Comparison of ENCODE assay signal across 8 mouse cellular contexts in genomic region chr5:53212782-53213710, GRCm38 (mm10). TPM values are rescaled to one million over a fixed set of nuclear protein-coding genes. Genes with fewer than 3 reads are reported as not detected.
DNase-seq lines count a peak whose midpoint lies in the region; ATAC-seq and TF ChIP-seq lines count a peak whose summit lies in the region.

No protein-coding gene starts in this region.

- TF ChIP-seq EP300 in liver, embryonic 14.5 days (IDR thresholded peaks at IDR 0.05; ENCODE audit: low read depth): no peak

- no peak for ATAC-seq in embryonic facial prominence, embryonic 12.5 days (ENCODE audit: insufficient number of reproducible peaks, insufficient read depth, low FRiP score, low TSS enrichment)
- ATAC-seq in hindbrain, embryonic 12.5 days (ENCODE audit: low FRiP score): peak; percentile 60
- ATAC-seq in liver, embryonic 14.5 days (ENCODE audit: insufficient read depth): no peak
- ATAC-seq in neural tube, embryonic 14.5 days (ENCODE audit: low read depth): peak; percentile 55
- no peak for ATAC-seq in frontal cortex, adult (ENCODE audit: low TSS enrichment)

- WGBS in embryonic facial prominence, embryonic 12.5 days: under 1% methylated on average over 61 of the region's 99 CpGs
- under 1% methylated on average over 41 of the region's 99 CpGs for WGBS in hindbrain, embryonic 12.5 days
- 2% methylated on average over 63 of the region's 99 CpGs for WGBS in liver, embryonic 14.5 days (ENCODE audit: insufficient replicate concordance)
- under 1% methylated on average over 47 of the region's 99 CpGs for WGBS in neural tube, embryonic 14.5 days

- no peak overlapping the region for H3K27ac ChIP-seq in embryonic facial prominence, embryonic 12.5 days
- H3K27ac ChIP-seq in hindbrain, embryonic 12.5 days: peak overlapping the region; percentile 68
- H3K27ac ChIP-seq in liver, embryonic 14.5 days: no peak overlapping the region
- peak overlapping the region; percentile 57; the same call in 1 of the 2 replicates for H3K27ac ChIP-seq in neural tube, embryonic 14.5 days (ENCODE audit: low read depth, low read length)

- peaks cover 8% of the 10 kb centered on the region; the same call in 1 of the 2 replicates for H3K4me1 ChIP-seq in embryonic facial prominence, embryonic 12.5 days
- peaks cover 20% of the 10 kb centered on the region for H3K4me1 ChIP-seq in hindbrain, embryonic 12.5 days
- no peaks in the 10 kb centered on the region for H3K4me1 ChIP-seq in liver, embryonic 14.5 days (replicated peaks; ENCODE audit: control insufficient read depth in 2 of 2, insufficient read depth in 2 of 2, low read length in 1 of 2)
- H3K4me1 ChIP-seq in neural tube, embryonic 14.5 days (ENCODE audit: control insufficient read depth, insufficient read depth, low read length): no peaks in the 10 kb centered on the region

- H3K4me3 ChIP-seq in embryonic facial prominence, embryonic 12.5 days: peak overlapping the region; percentile 64
- H3K4me3 ChIP-seq in hindbrain, embryonic 12.5 days: peak overlapping the region; percentile 70
- H3K4me3 ChIP-seq in liver, embryonic 14.5 days (ENCODE audit: insufficient read depth in 1 of 2, low read depth in 2 of 2, low read length in 2 of 2): peak overlapping the region in 1 of 2 experiments; percentile 47; a peak in 2 of 4 replicates
- peak overlapping the region; percentile 65 for H3K4me3 ChIP-seq in neural tube, embryonic 14.5 days (ENCODE audit: low read depth, low read length)

- no peaks in the 10 kb centered on the region for H3K36me3 ChIP-seq in embryonic facial prominence, embryonic 12.5 days
- H3K36me3 ChIP-seq in hindbrain, embryonic 12.5 days: no peaks in the 10 kb centered on the region
- no peaks in the 10 kb centered on the region for H3K36me3 ChIP-seq in liver, embryonic 14.5 days (replicated peaks; ENCODE audit: control insufficient read depth, insufficient read depth, low read depth)
- H3K36me3 ChIP-seq in neural tube, embryonic 14.5 days (ENCODE audit: control insufficient read depth, insufficient read depth, low read length): no peaks in the 10 kb centered on the region

- peaks cover 50% of the 10 kb centered on the region for H3K27me3 ChIP-seq in embryonic facial prominence, embryonic 12.5 days
- H3K27me3 ChIP-seq in hindbrain, embryonic 12.5 days: peaks cover 27% of the 10 kb centered on the region
- peaks cover 39% of the 10 kb centered on the region for H3K27me3 ChIP-seq in liver, embryonic 14.5 days (ENCODE audit: control insufficient read depth, insufficient read depth, low read length)
- no peaks in the 10 kb centered on the region; the same call in 1 of the 2 replicates for H3K27me3 ChIP-seq in neural tube, embryonic 14.5 days (ENCODE audit: control insufficient read depth, insufficient read depth, low read length)

- peak overlapping the region; percentile 70 for H3K9ac ChIP-seq in embryonic facial prominence, embryonic 12.5 days
- peak overlapping the region; percentile 75 for H3K9ac ChIP-seq in hindbrain, embryonic 12.5 days
- H3K9ac ChIP-seq in liver, embryonic 14.5 days (replicated peaks): no peak overlapping the region
- H3K9ac ChIP-seq in neural tube, embryonic 14.5 days (replicated peaks; ENCODE audit: low read depth, low read length): peak overlapping the region; percentile 72

- no peaks in the 10 kb centered on the region for H3K9me3 ChIP-seq in embryonic facial prominence, embryonic 12.5 days
- 0 out of 2 replicates have a peak, but pooled peaks cover 3% of the 10 kb centered on the region for H3K9me3 ChIP-seq in hindbrain, embryonic 12.5 days (replicated peaks)
- H3K9me3 ChIP-seq in liver, embryonic 14.5 days (ENCODE audit: control insufficient read depth, low read length): no peaks in the 10 kb centered on the region
- no peaks in the 10 kb centered on the region for H3K9me3 ChIP-seq in neural tube, embryonic 14.5 days (ENCODE audit: control insufficient read depth, low read length)

- peak; percentile 45 for DNase-seq in kidney, adult 18-20 months
- no peak for DNase-seq in kidney, adult 9 months
- DNase-seq in adrenal gland, postnatal 10 days: peak; percentile 65
- no peak for DNase-seq in liver, embryonic 14.5 days (ENCODE audit: low read depth in 3 of 3, low spot score in 3 of 3)

- no peak for TF ChIP-seq CTCF in liver, embryonic 14.5 days (IDR thresholded peaks at IDR 0.05; ENCODE audit: low read depth)

- peak overlapping the region; percentile 100 for H3K4me2 ChIP-seq in embryonic facial prominence, embryonic 12.5 days (replicated peaks)
- H3K4me2 ChIP-seq in hindbrain, embryonic 12.5 days (replicated peaks): peak overlapping the region; percentile 98
- peak overlapping the region; percentile 53 for H3K4me2 ChIP-seq in liver, embryonic 14.5 days (ENCODE audit: low read depth)
- peak overlapping the region; percentile 98 for H3K4me2 ChIP-seq in neural tube, embryonic 14.5 days (ENCODE audit: low read depth, low read length)

RNA-seq across cellular contexts. Expression of gene Sel1l3, which starts 0.7 kb away (rescaled TPM):
- total RNA-seq in adrenal gland, postnatal 10 days (2021): 10 to 100 TPM in 1 of 2 experiments, 1 to 10 TPM in 1; 5.1 to 11.2 TPM
- 2.8 and 3.0 TPM in 2 replicates for polyA plus RNA-seq in embryonic facial prominence, embryonic 12.5 days (2016; fragmentation: Nextera tagmentation; extraction: Ambion mirVana)
- polyA plus RNA-seq in hindbrain, embryonic 12.5 days (2016; fragmentation: Nextera tagmentation; extraction: Ambion mirVana): 4.8 and 5.1 TPM in 2 replicates
- 0.03 and 0.05 TPM in 2 replicates for polyA plus RNA-seq in liver, embryonic 14.5 days (2012; rRNA removed)
- polyA plus RNA-seq in liver, embryonic 14.5 days (2014; fragmentation: Nextera tagmentation; extraction: Ambion mirVana): 0.10 TPM in 1 of 2 replicates, not detected in the other
- 6.5 and 6.8 TPM in 2 replicates for polyA plus RNA-seq in neural tube, embryonic 14.5 days (2014; fragmentation: Nextera tagmentation; extraction: Ambion mirVana)

RNA-seq across cellular contexts. Expression of gene Smim20, which starts 53.8 kb away (rescaled TPM):
- total RNA-seq in adrenal gland, postnatal 10 days (2021): 10 to 100 TPM; 63.1 to 83.1 TPM
- polyA plus RNA-seq in embryonic facial prominence, embryonic 12.5 days (2016; fragmentation: Nextera tagmentation; extraction: Ambion mirVana): 57.5 and 72.7 TPM in 2 replicates
- 62.9 and 63.0 TPM in 2 replicates for polyA plus RNA-seq in hindbrain, embryonic 12.5 days (2016; fragmentation: Nextera tagmentation; extraction: Ambion mirVana)
- polyA plus RNA-seq in liver, embryonic 14.5 days (2012; rRNA removed): 15.4 and 17.3 TPM in 2 replicates
- 35.2 and 38.5 TPM in 2 replicates for polyA plus RNA-seq in liver, embryonic 14.5 days (2014; fragmentation: Nextera tagmentation; extraction: Ambion mirVana)
- polyA plus RNA-seq in neural tube, embryonic 14.5 days (2014; fragmentation: Nextera tagmentation; extraction: Ambion mirVana): 84.6 and 93.4 TPM in 2 replicates

Comparison
In these comparisons a context has a peak if more than half of its experiments do, and no peak if none do; other contexts are left out.
1. DNase-seq: peak in kidney, adult 18-20 months (single experiment) and adrenal gland, postnatal 10 days (single experiment); none in kidney, adult 9 months (single experiment) and liver, embryonic 14.5 days (0 of 3).
2. ATAC-seq: peak in hindbrain, embryonic 12.5 days (single experiment) and neural tube, embryonic 14.5 days (single experiment); none in embryonic facial prominence, embryonic 12.5 days (single experiment), liver, embryonic 14.5 days (single experiment) and frontal cortex, adult (single experiment).
3. H3K27ac ChIP-seq: peak in hindbrain, embryonic 12.5 days (single experiment) and neural tube, embryonic 14.5 days (single experiment); none in embryonic facial prominence, embryonic 12.5 days (single experiment) and liver, embryonic 14.5 days (single experiment).
4. Peak in every context shown above with its lines, with median percentiles within 50 percentile points of each other: H3K4me2 ChIP-seq.